ENCODE assay signal across 19 mouse cellular contexts in genomic region chr5:13615907-13616306, GRCm38 (mm10).
"Had no signal": no experiment of that assay in that cellular context is flagged by ENCODE, and none has a peak within 500 bp of the region (broad histone marks: within the 10 kb centered on the region; RNA-seq: fewer than 3 reads in every experiment).

No protein-coding gene starts in this region.

- H3K4me3 ChIP-seq: midbrain, embryonic 10.5 days; midbrain, embryonic 12.5 days; myocyte; neural tube, embryonic 13.5 days; neural tube, embryonic 15.5 days had no signal

- ATAC-seq: lung, postnatal 0 days; midbrain, embryonic 16.5 days had no signal

- H3K4me1 ChIP-seq: midbrain, embryonic 10.5 days; midbrain, embryonic 12.5 days; neural tube, embryonic 13.5 days; neural tube, embryonic 15.5 days had no signal

- H3K4me2 ChIP-seq: midbrain, embryonic 12.5 days; neural tube, embryonic 13.5 days; neural tube, embryonic 15.5 days had no signal

- H3K36me3 ChIP-seq: midbrain, embryonic 10.5 days; midbrain, embryonic 12.5 days; neural tube, embryonic 13.5 days; neural tube, embryonic 15.5 days had no signal

- H3K9ac ChIP-seq: midbrain, embryonic 12.5 days; neural tube, embryonic 13.5 days; neural tube, embryonic 15.5 days had no signal

- DNase-seq: lung, adult 18-20 months; lung, postnatal 14 days; lung, postnatal 4 days; midbrain, embryonic 14.5 days; retina, postnatal 1 day; right cerebral cortex, adult 18-20 months; right cerebral cortex, postnatal 25 days; right cerebral cortex, postnatal 4 days; spleen, adult 18-20 months; thymus, adult 18-20 months; thymus, postnatal 14 days; thymus, postnatal 36 days had no signal

- H3K9me3 ChIP-seq: midbrain, embryonic 10.5 days; midbrain, embryonic 12.5 days; neural tube, embryonic 13.5 days; neural tube, embryonic 15.5 days had no signal

- H3K27me3 ChIP-seq: neural tube, embryonic 13.5 days; neural tube, embryonic 15.5 days had no signal

- H3K27ac ChIP-seq: midbrain, embryonic 10.5 days; midbrain, embryonic 12.5 days; neural tube, embryonic 13.5 days; neural tube, embryonic 15.5 days had no signal
